Mouse (Mus musculus) heart, postnatal 0 days (tissue): ENCODE results near the gene Commd8. TPM values are rescaled to one million over a fixed set of nuclear protein-coding genes. Genes with fewer than 3 reads are reported as not detected.
A peak's percentile ranks its signal among the peaks of the same experiment; 100 is the strongest.

Source experiments
- ATAC-seq: fragments of 200-750 bp; cut with Nextera tagmentation; 2 replicates; pipeline ENCODE4 v1.8.0; 2017; ENCODE audit warnings: low read depth, moderate number of reproducible peaks, moderate library complexity; ENCODE audit not compliant: insufficient read depth
- DNase-seq: peaks from one replicate; pipeline ENCODE4 v3.0.0-alpha.2; 2016; ENCODE audit warnings: low spot score
- H3K27ac ChIP-seq: fragments of 300-500 bp; sonication (generic); 2 replicates; pipeline ENCODE4 v1.5.1; 2014; ENCODE audit warnings: low read depth, mild to moderate bottlenecking
- H3K27me3 ChIP-seq: fragments of 300-500 bp; sonication (generic); 2 replicates; pipeline ENCODE4 v1.6.1; 2014; ENCODE audit warnings: low read length, mixed read lengths; ENCODE audit not compliant: control insufficient read depth, insufficient read depth
- H3K36me3 ChIP-seq: fragments of 300-500 bp; sonication (generic); replicated peaks from 2 replicates; pipeline ENCODE4 v1.6.1; 2014; ENCODE audit warnings: low read length, mixed read lengths; ENCODE audit not compliant: control insufficient read depth, insufficient read depth
- H3K4me1 ChIP-seq: fragments of 300-500 bp; sonication (generic); 2 replicates; pipeline ENCODE4 v1.6.1; 2014; ENCODE audit warnings: antibody characterized with exemption; ENCODE audit not compliant: control insufficient read depth, insufficient read depth
- H3K4me2 ChIP-seq: fragments of 300-500 bp; sonication (generic); 2 replicates; pipeline ENCODE4 v1.6.1; 2014; ENCODE audit warnings: low read depth, mild to moderate bottlenecking, low read length, moderate library complexity
- H3K4me3 ChIP-seq: fragments of 300-500 bp; sonication (generic); 2 replicates; pipeline ENCODE4 v1.5.1; 2014; ENCODE audit warnings: low read depth, low read length
- H3K9ac ChIP-seq: fragments of 300-500 bp; sonication (generic); replicated peaks from 2 replicates; pipeline ENCODE4 v1.6.1; 2014; ENCODE audit warnings: low read depth, low read length, mixed read lengths
- H3K9me3 ChIP-seq: fragments of 300-500 bp; sonication (generic); replicated peaks from 2 replicates; pipeline ENCODE4 v1.6.1; 2016; ENCODE audit warnings: low read length; ENCODE audit not compliant: control insufficient read depth
- CTCF ChIP-seq: IDR thresholded peaks from 2 replicates; pipeline ENCODE4 v1.5.1; 2016; ENCODE audit warnings: antibody characterized with exemption, control low read depth, low read depth
- EP300 ChIP-seq: IDR thresholded peaks from 2 replicates; pipeline ENCODE4 v1.6.1; 2016; ENCODE audit warnings: antibody characterized with exemption, low read depth
- WGBS: fragments of 180-500 bp; shearing (Covaris S2); extraction: QIAGEN DNeasy Blood & Tissue Kit; methylation state at CpG from one replicate; pipeline ENCODE4 v1.1.7; 2014; 5-methylcytosine and 5-hydroxymethylcytosine counted together
- polyA plus RNA-seq: library from polyadenylated mRNA; unstranded; fragments of >200 nt; fragmentation: Nextera tagmentation; extraction: Ambion mirVana; gene quantifications from 2 replicates; pipeline ENCODE4 v1.2.1, GENCODE M21; 2015
- total RNA-seq: library from RNA; depleted of rRNA; stranded (reverse); fragments of >200 nt; gene quantifications from 2 replicates; pipeline ENCODE4 v1.2.3, GENCODE M21; 2014; ENCODE audit warnings: low replicate concordance

Gene Commd8
- total and polyA plus RNA-seq, 2 experiments from 2014 or later: 15.1 to 80.7 TPM

DNA sequence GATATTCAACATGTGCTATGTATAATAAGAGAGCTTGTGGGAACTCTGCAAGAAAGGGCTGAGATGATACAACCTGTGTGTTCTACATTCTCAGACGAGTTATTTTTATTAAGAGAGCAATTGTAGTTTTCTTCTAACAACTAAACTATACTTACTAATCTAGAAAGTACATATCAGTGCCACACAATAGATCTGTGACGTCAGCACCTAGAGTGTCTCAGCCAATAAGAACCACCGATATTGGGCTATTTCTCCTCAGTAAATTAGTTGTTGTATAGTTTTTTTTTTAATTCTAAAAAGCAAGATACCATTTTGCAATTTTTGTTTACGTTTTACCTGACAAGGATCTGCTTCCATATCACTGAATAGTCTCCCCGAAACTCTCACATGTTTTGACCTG lies 37.3 kb upstream of the Commd8 start:
- Histone ChIP-seq H3K27ac (no peak overlapping the region), H3K4me2 (no peak overlapping the region), H3K27me3 (no peaks in the 10 kb centered on the region), H3K4me1 (peaks cover 16% of the 10 kb centered on the region), H3K9me3 (no peaks in the 10 kb centered on the region), H3K9ac (no peak overlapping the region), H3K4me3 (no peak overlapping the region), H3K36me3 (no peaks in the 10 kb centered on the region)
- TF ChIP-seq CTCF (no peak), EP300 (no peak)
- DNase-seq (no peak), ATAC-seq (no peak)
- 82% methylated on average over 5 of the region's 5 CpGs for WGBS

DNA sequence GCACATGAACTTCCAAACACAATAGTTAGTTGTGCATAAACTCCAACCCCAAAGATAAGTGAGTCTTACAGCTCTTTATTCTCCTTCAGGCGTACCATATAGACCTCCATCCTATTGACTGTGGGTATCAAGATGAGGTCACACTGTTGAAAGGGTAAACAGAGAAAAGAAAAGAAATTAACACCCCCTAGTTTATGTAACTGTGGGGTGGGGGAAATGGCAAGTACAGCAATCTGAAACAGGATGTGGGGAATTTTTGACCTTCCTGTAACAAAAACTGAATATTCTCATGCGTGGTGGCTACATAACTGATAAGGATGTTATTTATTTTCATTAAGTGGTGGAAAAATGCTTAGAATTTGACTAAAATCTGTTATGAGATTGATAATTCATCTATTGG lies 36.5 kb upstream of the Commd8 start:
- Histone ChIP-seq H3K27ac (no peak overlapping the region; the same call in 1 of the 2 replicates), H3K9me3 (no peaks in the 10 kb centered on the region), H3K4me1 (peaks cover 16% of the 10 kb centered on the region), H3K9ac (0 out of 2 replicates have a peak overlapping the region, but pooled peaks have one; percentile 11), H3K36me3 (no peaks in the 10 kb centered on the region), H3K4me2 (peak overlapping the region; percentile 60), H3K27me3 (no peaks in the 10 kb centered on the region), H3K4me3 (peak overlapping the region; percentile 55)
- TF ChIP-seq CTCF (no peak), EP300 (no peak)
- 64% methylated on average over 2 of the region's 2 CpGs for WGBS
- DNase-seq (no peak), ATAC-seq (no peak)

DNA sequence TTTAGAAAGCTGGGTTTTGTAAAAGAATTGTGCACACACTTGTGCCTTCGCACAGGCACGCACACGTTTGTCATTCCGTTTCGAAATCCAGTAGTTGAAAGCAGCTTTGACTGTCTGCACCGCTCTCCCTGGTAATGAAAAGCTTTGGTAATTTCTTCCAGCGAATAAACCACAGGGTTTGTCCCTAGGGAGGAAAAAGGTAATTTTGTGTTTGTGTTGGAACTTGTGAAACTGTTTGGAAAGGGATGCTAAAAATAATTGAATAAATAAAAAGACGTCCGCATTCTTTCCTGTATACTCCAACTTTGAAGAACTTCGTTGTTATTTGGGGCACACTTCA lies 35.7 kb upstream of the Commd8 start:
- Histone ChIP-seq H3K36me3 (no peaks in the 10 kb centered on the region), H3K9me3 (no peaks in the 10 kb centered on the region), H3K4me3 (peak overlapping the region; percentile 55), H3K4me2 (peak overlapping the region; percentile 60), H3K4me1 (peaks cover 16% of the 10 kb centered on the region), H3K9ac (peak overlapping the region; percentile 11; the same call in 1 of the 2 replicates), H3K27ac (peak overlapping the region; percentile 45), H3K27me3 (no peaks in the 10 kb centered on the region)
- peak; percentile 12; the same call in 1 of the 2 replicates for ATAC-seq
- DNase-seq: no peak
- 9% methylated on average over 10 of the region's 10 CpGs for WGBS
- TF ChIP-seq EP300 (no peak), CTCF (no peak)

DNA sequence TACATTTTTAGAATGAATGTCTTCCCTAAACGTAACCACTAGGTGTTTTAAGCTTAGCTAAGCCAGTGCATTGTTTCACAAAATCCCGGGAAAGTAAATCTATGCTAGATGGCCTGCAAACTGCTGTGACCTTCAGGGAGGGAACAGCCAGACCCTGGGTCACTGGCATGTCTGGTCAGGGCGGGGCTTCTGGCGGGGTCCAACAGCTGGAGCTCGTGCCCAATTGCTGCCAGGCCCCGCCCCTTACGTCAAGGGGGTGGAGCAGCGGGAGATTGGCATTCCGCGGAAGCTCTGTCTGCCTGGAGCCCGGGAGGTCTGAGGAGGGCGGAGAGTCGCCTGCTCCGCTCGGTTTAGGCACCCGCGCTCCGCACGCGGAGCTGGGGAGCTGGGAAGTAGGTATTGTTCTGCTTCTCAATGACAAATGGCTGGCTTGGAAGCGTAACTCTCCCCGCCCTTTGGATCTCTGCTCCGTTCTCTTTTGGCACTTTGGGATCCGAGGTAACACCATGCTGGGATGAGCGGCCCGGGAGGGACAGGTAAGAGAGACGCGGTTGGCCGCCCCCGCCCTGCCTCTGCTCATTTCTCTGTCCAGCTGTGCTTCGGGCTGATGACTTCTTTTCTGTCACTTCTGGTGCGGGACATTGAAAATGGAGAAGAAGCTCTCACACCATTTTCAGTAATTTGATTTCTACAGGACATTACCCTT lies 35.2 kb upstream of the Commd8 start:
- Histone ChIP-seq H3K9ac (peak overlapping the region; percentile 11; the same call in 1 of the 2 replicates), H3K9me3 (no peaks in the 10 kb centered on the region), H3K27me3 (no peaks in the 10 kb centered on the region), H3K4me2 (peak overlapping the region; percentile 60), H3K27ac (peak overlapping the region; percentile 45), H3K4me1 (peaks cover 16% of the 10 kb centered on the region), H3K36me3 (no peaks in the 10 kb centered on the region), H3K4me3 (peak overlapping the region; percentile 55)
- DNase-seq: peak; percentile 94
- TF ChIP-seq EP300: no peak
- ATAC-seq: peak; percentile 98
- under 1% methylated on average over 32 of the region's 32 CpGs for WGBS

DNA sequence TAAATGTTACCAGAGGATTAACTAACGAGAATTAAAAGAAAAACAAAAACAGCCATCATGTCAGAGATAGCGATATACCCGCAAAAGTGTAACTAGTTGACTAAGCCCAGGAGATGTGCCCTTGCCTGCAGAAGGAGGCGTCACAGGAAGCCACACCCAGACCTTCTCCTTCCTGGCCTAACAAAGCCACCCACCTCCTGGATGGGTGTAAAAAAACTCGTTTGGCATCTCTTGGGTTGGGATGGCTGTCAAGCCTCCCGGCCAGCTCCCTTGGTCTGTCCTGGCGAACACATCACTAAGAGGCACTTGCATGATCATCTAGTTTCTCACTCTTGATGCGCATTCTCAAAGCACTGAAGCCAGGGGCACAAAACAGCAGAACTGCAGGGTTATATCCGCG lies 34.0 kb upstream of the Commd8 start:
- TF ChIP-seq EP300 (no peak), CTCF (no peak)
- no peak for DNase-seq
- H3K4me2 ChIP-seq: peak overlapping the region; percentile 1; the same call in 1 of the 2 replicates
- H3K9ac ChIP-seq: no peak overlapping the region
- WGBS: 57% methylated on average over 10 of the region's 10 CpGs
- H3K27me3 ChIP-seq: no peaks in the 10 kb centered on the region
- H3K36me3 ChIP-seq: no peaks in the 10 kb centered on the region
- no peak overlapping the region for H3K4me3 ChIP-seq
- peaks cover 16% of the 10 kb centered on the region for H3K4me1 ChIP-seq
- H3K9me3 ChIP-seq: no peaks in the 10 kb centered on the region
- 0 out of 2 replicates have a peak overlapping the region, but pooled peaks have one; percentile 45 for H3K27ac ChIP-seq
- ATAC-seq: no peak

DNA sequence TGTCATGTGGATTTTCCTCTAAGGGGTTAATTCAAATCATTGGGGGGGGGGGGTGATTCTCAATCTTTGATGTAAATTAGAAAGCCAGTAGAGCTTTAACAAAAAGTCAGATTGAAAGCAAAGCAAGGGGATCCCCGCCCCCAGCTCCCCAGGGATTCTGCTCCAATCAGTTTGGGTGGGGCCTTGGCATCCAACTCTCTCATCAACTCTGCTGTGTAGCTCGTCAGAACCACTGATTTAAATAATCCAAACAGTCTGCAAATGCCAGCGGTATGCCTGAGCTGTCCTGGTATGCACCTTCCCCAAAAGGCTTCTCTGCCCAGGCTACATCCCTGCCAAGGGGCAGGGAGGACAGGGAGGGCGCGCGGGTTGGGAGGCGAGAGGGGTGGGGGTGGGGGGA lies 33.6 kb upstream of the Commd8 start:
- Histone ChIP-seq H3K27me3 (no peaks in the 10 kb centered on the region), H3K4me1 (peaks cover 16% of the 10 kb centered on the region), H3K4me3 (no peak overlapping the region), H3K27ac (no peak overlapping the region), H3K9me3 (no peaks in the 10 kb centered on the region), H3K36me3 (no peaks in the 10 kb centered on the region), H3K9ac (no peak overlapping the region), H3K4me2 (peak overlapping the region; percentile 1; the same call in 1 of the 2 replicates)
- 40% methylated on average over 7 of the region's 7 CpGs for WGBS
- ATAC-seq (no peak), DNase-seq (peak; percentile 27)
- no peak for TF ChIP-seq EP300
- no peak for TF ChIP-seq CTCF
